Mouse (Mus musculus): ENCODE results near the gene Treml2. TPM values are rescaled to one million over a fixed set of nuclear protein-coding genes. Genes with fewer than 3 reads are reported as not detected.

Gene Treml2
- polyA plus RNA-seq, 1 experiment from 2014 or later = 0.21 TPM

DNA sequence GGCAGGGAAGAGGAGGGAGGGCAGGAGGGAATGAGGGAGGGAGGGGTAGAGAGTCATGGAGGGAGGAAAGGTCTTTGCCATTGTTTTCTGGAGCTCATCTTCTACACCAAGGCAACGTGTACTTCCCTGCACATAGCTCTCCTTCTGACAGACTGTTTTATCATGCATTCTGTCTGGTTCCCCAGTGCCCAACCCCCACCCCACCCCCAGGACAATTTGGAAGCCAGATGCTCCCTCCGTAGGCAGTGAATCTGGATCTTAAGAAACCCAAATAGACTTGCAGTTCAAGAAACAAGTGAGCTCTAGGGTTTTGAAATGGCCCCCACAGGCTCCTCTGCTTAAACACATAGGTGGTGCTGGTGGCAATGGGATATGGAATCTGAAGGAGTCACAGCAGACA is 58.6 kb downstream of the Treml2 start:
- Histone ChIP-seq H3K4me3 (no peak overlapping the region), H3K9ac (no peak overlapping the region), H3K27ac (replicated peaks) (no peak overlapping the region), H3K27me3 (no peaks in the 10 kb centered on the region), H3K4me2 (no peak overlapping the region), H3K4me1 (replicated peaks) (peaks cover 2% of the 10 kb centered on the region; the same call in 1 of the 2 replicates), H3K36me3 (no peaks in the 10 kb centered on the region), H3K9me3 (no peaks in the 10 kb centered on the region)
- ATAC-seq (ENCODE audit: low FRiP score, low read depth) = no peak
- WGBS = 38% methylated on average over 2 of the region's 2 CpGs

DNA sequence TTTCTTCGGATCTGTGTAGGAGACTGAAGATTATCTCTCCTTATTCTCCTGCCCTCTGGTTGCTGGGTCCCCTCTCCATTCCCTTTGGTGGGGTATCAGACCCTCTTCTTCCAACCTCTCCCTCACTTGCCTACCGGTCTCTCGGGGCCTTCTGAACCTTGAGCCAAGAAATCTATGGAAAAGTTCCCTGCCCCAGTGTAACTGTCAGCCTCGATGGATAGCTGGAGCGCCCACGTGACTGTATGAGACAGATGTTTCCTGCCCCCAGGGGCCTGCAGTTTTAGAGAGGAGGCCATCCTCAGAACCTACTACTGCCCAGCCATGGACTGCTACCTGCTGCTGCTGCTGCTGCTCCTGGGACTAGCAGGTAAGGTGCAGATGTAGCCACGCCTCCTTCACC is 60.3 kb downstream of the Treml2 start, which contains the start of gene Treml1:
Gene Treml1, plus strand, starts transcription at position 301 of the 400 bp plus-strand sequence.
- Histone ChIP-seq H3K4me3 (no peak within 1 kb of the TSS), H3K27ac (replicated peaks) (no peak within 1 kb of the TSS), H3K9ac (no peak within 1 kb of the TSS), H3K9me3 (no peaks in the 10 kb centered on the region), H3K36me3 (no peaks in the 10 kb centered on the region), H3K4me2 (no peak within 1 kb of the TSS), H3K27me3 (no peaks in the 10 kb centered on the region), H3K4me1 (replicated peaks) (peaks cover 6% of the 10 kb centered on the region; the same call in 1 of the 2 replicates)
- ATAC-seq (ENCODE audit: low FRiP score, low read depth) = no peak
- 76% methylated on average over 7 of the region's 7 CpGs for WGBS

DNA sequence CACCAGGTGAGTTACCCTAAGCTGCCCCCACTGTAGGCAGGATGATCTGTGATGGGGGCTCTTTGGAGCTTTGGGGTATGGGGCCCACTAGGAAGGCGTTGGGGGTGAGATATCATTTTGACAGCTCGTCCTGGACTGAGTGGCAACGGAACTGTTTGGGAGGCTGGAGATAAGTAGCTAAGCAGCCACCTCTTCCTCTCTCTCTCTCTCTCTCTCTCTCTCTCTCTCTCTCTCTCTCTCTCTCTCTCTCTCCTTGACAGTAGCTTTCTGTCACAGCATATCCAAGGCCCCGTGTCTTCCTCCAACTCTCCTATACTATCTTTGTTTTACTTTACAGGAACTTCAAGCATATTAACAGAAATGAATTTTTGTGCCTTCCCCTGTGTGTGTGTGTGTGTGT is 61.2 kb downstream of the Treml2 start:
- Histone ChIP-seq H3K4me3 (no peak overlapping the region), H3K9me3 (no peaks in the 10 kb centered on the region), H3K9ac (no peak overlapping the region), H3K27me3 (no peaks in the 10 kb centered on the region), H3K36me3 (no peaks in the 10 kb centered on the region), H3K4me1 (replicated peaks) (peaks cover 6% of the 10 kb centered on the region; the same call in 1 of the 2 replicates), H3K27ac (replicated peaks) (no peak overlapping the region), H3K4me2 (no peak overlapping the region)
- WGBS = 94% methylated on average over 4 of the region's 4 CpGs
- no peak for ATAC-seq (ENCODE audit: low FRiP score, low read depth)

Other genes with a start within 250 kb of the Treml2 start
- not detected in 2 replicates for gene 1700067P10Rik, start 210.2 kb upstream of the Treml2 start, polyA plus RNA-seq (2015; fragmentation: Nextera tagmentation; extraction: Ambion mirVana)
- not detected in 2 replicates for gene 9830107B12Rik, start 153.2 kb upstream of the Treml2 start, polyA plus RNA-seq (2015; fragmentation: Nextera tagmentation; extraction: Ambion mirVana)
- gene A530064D06Rik, start 132.2 kb upstream of the Treml2 start, polyA plus RNA-seq (2015; fragmentation: Nextera tagmentation; extraction: Ambion mirVana) = 0.21 TPM in 1 of 2 replicates, not detected in the other
- gene Trem1, start 66.7 kb upstream of the Treml2 start, polyA plus RNA-seq (2015; fragmentation: Nextera tagmentation; extraction: Ambion mirVana) = not detected in 2 replicates
- not detected in 2 replicates for gene Trem3, start 51.7 kb upstream of the Treml2 start, polyA plus RNA-seq (2015; fragmentation: Nextera tagmentation; extraction: Ambion mirVana)
- gene Treml4, start 35.2 kb upstream of the Treml2 start, polyA plus RNA-seq (2015; fragmentation: Nextera tagmentation; extraction: Ambion mirVana) = 0.30 and 1.1 TPM in 2 replicates
- 0.05 and 0.24 TPM in 2 replicates for gene B430306N03Rik, start 16.6 kb downstream of the Treml2 start, polyA plus RNA-seq (2015; fragmentation: Nextera tagmentation; extraction: Ambion mirVana)
- gene Trem2, start 46.9 kb downstream of the Treml2 start, polyA plus RNA-seq (2015; fragmentation: Nextera tagmentation; extraction: Ambion mirVana) = 4.2 and 4.9 TPM in 2 replicates
- 0.47 and 0.61 TPM in 2 replicates for gene Treml1, start 60.4 kb downstream of the Treml2 start, polyA plus RNA-seq (2015; fragmentation: Nextera tagmentation; extraction: Ambion mirVana)
- 11.1 and 11.6 TPM in 2 replicates for gene Nfya, start 110.4 kb downstream of the Treml2 start, polyA plus RNA-seq (2015; fragmentation: Nextera tagmentation; extraction: Ambion mirVana)
- gene Oard1, start 110.5 kb downstream of the Treml2 start, polyA plus RNA-seq (2015; fragmentation: Nextera tagmentation; extraction: Ambion mirVana) = 35.1 TPM in 2 replicates
- gene Apobec2, start 133.4 kb downstream of the Treml2 start, polyA plus RNA-seq (2015; fragmentation: Nextera tagmentation; extraction: Ambion mirVana) = 0.62 and 0.65 TPM in 2 replicates
- 1.2 and 1.8 TPM in 2 replicates for gene Tspo2, start 152.0 kb downstream of the Treml2 start, polyA plus RNA-seq (2015; fragmentation: Nextera tagmentation; extraction: Ambion mirVana)
- 0.39 TPM in 1 of 2 replicates, not detected in the other for gene Unc5cl, start 155.4 kb downstream of the Treml2 start, polyA plus RNA-seq (2015; fragmentation: Nextera tagmentation; extraction: Ambion mirVana)

All from hindbrain, embryonic 15.5 days (tissue).